Mouse (Mus musculus) embryo, embryonic 11 days (tissue): ENCODE data around the gene Lpar6.

Experiments used
- DNase-seq: peaks from one replicate; pipeline ENCODE4 v3.0.0-alpha.2; 2015

The Lpar6 gene

DNA sequence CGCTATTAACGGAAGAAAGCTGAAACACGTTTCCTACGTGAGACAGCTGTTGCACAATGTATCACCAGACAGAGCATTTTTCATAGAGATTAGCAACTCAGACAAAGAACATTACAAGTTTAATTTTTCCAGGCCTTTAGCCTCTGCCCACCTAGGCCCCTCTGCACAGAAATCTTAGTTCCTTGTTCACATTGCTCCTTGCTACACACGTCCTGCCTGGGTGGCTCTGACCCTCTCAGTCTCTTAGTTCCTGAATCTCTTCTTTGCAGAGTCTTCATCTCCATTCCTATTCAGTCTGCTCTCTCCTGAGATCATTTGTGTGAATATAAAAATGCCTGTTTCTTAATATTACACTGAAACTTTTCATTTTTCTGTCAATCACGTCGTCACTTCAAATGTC is 19.7 kb downstream of the Lpar6 start:
- DNase-seq = no peak

- DNase-seq = no peak
Observed at GRCm38 (mm10) chr14:73258181-73258580, 20.5 kb downstream of the Lpar6 start.

DNA sequence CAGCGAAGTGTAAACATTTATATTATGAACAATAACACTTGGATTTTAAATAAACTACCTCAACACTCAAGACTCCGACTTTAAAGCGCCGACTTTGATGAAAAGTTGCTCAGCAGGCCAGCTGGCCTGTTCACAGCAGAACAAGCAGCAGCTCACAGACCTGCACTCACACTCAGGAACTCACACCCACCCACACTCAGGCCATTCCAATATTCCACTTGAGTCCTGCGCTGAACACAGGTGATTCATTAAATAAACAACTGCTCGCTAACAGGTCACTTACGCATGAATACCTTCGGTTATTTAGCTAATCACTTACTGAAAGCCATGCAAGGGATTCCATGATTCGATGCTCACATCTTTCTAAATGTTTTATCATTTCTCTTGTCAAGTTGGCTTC is 24.5 kb downstream of the Lpar6 start:
- DNase-seq = no peak

GRCm38 (mm10) chr14:73266166-73266565 is 28.5 kb downstream of the Lpar6 start:
- no peak for DNase-seq

GRCm38 (mm10) chr14:73271807-73272206 is 34.1 kb downstream of the Lpar6 start:
- DNase-seq = peak; percentile 26

DNA sequence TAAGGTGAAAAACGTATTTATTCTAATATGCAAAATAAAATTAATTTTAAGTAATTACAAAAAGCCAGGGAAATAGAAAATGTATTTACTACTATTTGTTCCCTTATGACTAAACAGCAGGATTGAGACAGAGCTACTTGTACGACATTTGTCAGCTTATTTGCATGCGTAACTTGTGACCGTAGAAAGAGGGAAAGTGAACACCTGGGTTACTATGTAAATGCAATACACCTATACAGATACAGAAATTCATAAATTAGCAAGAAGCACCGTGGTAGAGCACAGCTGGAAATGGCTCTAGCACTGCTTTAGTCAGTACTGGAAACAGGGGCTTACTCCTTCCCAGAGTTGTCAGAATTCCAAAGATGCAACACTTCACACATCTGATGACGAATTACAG is 41.4 kb downstream of the Lpar6 start:
- no peak for DNase-seq

DNA sequence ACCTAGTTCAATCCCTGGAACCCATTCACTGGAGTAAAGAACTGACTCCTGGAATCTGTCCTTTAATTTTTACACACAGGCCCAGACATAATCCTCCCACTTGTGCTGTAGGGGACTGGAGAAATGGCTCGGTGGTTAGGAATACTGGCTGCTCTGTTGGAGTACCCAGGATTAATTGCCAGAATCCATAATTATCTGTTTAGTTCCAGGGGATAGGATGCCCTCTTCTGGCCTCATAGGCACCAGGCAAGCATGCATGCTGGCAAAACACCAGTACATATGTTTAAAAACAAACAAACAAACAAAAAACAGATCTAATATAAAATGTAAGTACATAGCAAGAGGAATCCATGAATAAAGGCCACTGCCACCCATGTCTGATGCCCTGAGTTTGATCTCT is 43.3 kb downstream of the Lpar6 start:
- DNase-seq = peak; percentile 36

DNA sequence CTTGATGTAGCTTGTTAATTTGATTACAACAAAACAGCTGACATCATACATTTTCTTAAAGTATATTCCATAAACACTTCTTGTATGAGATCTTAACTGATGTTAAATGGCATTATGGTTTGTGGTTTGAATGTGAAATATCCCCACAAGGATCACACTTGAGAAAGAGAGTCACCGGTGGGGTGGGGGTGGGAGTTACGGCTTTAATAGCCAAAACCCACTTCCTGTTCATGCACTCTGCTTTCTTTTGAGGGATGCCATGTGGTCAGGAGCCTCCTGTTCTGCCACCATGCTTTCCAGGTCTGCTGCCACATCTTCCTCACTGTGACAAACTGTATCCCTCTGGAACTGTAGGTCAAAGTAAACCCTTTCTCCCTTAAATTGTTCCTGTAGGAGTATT is 52.2 kb downstream of the Lpar6 start:
- DNase-seq = no peak

DNA sequence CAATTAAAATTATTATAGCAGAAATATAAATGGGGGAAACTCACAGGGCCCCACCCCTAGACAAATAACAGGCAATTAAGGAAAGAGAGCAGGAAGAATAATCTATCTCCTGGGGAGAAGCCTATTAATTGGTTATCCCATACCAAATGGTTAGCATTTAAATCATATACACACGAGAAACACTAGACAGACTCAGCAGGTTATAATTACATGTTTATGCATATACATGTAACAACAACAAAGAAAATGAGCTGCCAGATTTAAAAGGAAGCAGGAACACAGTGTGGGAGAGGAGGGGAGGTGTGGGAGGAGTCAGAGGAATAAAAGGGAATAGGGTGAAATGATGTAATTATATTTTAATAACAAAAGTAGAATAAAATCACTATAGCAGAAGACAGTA is 54.7 kb downstream of the Lpar6 start:
- no peak for DNase-seq
